Mouse (Mus musculus) heart, postnatal 0 days (tissue): Measurements from ENCODE around the gene Myl3. TPM values are rescaled to one million over a fixed set of nuclear protein-coding genes. Genes with fewer than 3 reads are reported as not detected.

Experiments
- ATAC-seq: fragments of 200-750 bp; cut with Nextera tagmentation; 2 replicates; pipeline ENCODE4 v1.8.0; 2017; ENCODE audit warnings: low read depth, moderate number of reproducible peaks, moderate library complexity; ENCODE audit not compliant: insufficient read depth
- DNase-seq: peaks from one replicate; pipeline ENCODE4 v3.0.0-alpha.2; 2016; ENCODE audit warnings: low spot score
- H3K27ac ChIP-seq: fragments of 300-500 bp; sonication (generic); 2 replicates; pipeline ENCODE4 v1.5.1; 2014; ENCODE audit warnings: low read depth, mild to moderate bottlenecking
- H3K27me3 ChIP-seq: fragments of 300-500 bp; sonication (generic); 2 replicates; pipeline ENCODE4 v1.6.1; 2014; ENCODE audit warnings: low read length, mixed read lengths; ENCODE audit not compliant: control insufficient read depth, insufficient read depth
- H3K36me3 ChIP-seq: fragments of 300-500 bp; sonication (generic); replicated peaks from 2 replicates; pipeline ENCODE4 v1.6.1; 2014; ENCODE audit warnings: low read length, mixed read lengths; ENCODE audit not compliant: control insufficient read depth, insufficient read depth
- H3K4me1 ChIP-seq: fragments of 300-500 bp; sonication (generic); 2 replicates; pipeline ENCODE4 v1.6.1; 2014; ENCODE audit warnings: antibody characterized with exemption; ENCODE audit not compliant: control insufficient read depth, insufficient read depth
- H3K4me2 ChIP-seq: fragments of 300-500 bp; sonication (generic); 2 replicates; pipeline ENCODE4 v1.6.1; 2014; ENCODE audit warnings: low read depth, mild to moderate bottlenecking, low read length, moderate library complexity
- H3K4me3 ChIP-seq: fragments of 300-500 bp; sonication (generic); 2 replicates; pipeline ENCODE4 v1.5.1; 2014; ENCODE audit warnings: low read depth, low read length
- H3K9ac ChIP-seq: fragments of 300-500 bp; sonication (generic); replicated peaks from 2 replicates; pipeline ENCODE4 v1.6.1; 2014; ENCODE audit warnings: low read depth, low read length, mixed read lengths
- H3K9me3 ChIP-seq: fragments of 300-500 bp; sonication (generic); replicated peaks from 2 replicates; pipeline ENCODE4 v1.6.1; 2016; ENCODE audit warnings: low read length; ENCODE audit not compliant: control insufficient read depth
- CTCF ChIP-seq: IDR thresholded peaks from 2 replicates; pipeline ENCODE4 v1.5.1; 2016; ENCODE audit warnings: antibody characterized with exemption, control low read depth, low read depth
- EP300 ChIP-seq: IDR thresholded peaks from 2 replicates; pipeline ENCODE4 v1.6.1; 2016; ENCODE audit warnings: antibody characterized with exemption, low read depth
- WGBS: fragments of 180-500 bp; shearing (Covaris S2); extraction: QIAGEN DNeasy Blood & Tissue Kit; methylation state at CpG from one replicate; pipeline ENCODE4 v1.1.7; 2014; 5-methylcytosine and 5-hydroxymethylcytosine counted together
- polyA plus RNA-seq: library from polyadenylated mRNA; unstranded; fragments of >200 nt; fragmentation: Nextera tagmentation; extraction: Ambion mirVana; gene quantifications from 2 replicates; pipeline ENCODE4 v1.2.1, GENCODE M21; 2015
- total RNA-seq: library from RNA; depleted of rRNA; stranded (reverse); fragments of >200 nt; gene quantifications from 2 replicates; pipeline ENCODE4 v1.2.3, GENCODE M21; 2014; ENCODE audit warnings: low replicate concordance; rRNA removed

Gene Myl3
- total and polyA plus RNA-seq, 2 experiments from 2014 or later, result 7,975 to 8,752 TPM

DNA sequence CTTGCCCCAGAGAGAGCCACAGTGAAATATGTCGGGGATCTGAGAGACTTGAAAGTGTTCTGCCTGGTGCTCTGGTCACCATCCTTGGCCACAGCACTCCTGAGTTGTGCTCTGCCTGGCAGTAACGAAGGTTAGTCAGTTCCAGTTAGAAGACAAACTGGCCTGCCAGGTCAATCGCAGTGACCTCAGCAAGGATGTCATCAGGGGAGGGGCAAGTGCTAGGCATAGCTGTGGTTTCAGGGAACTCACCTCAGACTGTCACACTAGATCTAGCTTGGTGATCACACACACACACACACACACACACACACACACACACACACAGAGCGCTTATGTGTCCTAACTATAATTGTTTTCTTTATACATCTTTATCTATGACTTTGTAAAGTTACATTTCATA lies 61.6 kb downstream of the Myl3 start:
- Histone ChIP-seq H3K4me1 (no peaks in the 10 kb centered on the region), H3K9ac (no peak overlapping the region), H3K36me3 (no peaks in the 10 kb centered on the region), H3K27ac (no peak overlapping the region), H3K4me3 (no peak overlapping the region), H3K27me3 (no peaks in the 10 kb centered on the region), H3K4me2 (no peak overlapping the region), H3K9me3 (no peaks in the 10 kb centered on the region)
- ATAC-seq (no peak), DNase-seq (no peak)
- TF ChIP-seq EP300 (no peak), CTCF (no peak)
- WGBS, result 66% methylated on average over 4 of the region's 4 CpGs

DNA sequence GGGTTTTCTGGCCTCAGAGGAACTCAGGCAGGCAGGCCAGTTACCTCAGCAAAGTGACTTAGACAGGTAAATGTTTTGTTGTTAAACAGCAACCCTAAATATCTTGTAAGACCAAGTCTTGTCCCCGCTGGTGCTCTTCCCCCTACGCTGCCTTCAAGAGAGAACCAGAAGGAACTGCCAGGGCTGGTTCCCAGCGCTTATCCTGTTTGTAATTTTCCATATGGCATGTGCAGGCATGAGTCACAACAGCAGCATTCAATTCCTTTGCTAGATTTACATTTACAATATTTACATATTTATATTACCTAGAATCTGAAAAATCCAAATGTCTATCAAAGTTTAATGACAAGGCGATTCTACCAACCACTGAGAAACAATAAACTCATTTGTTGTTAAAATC lies 68.4 kb downstream of the Myl3 start:
- H3K9ac ChIP-seq, result no peak overlapping the region
- H3K27ac ChIP-seq, result no peak overlapping the region
- no peak for TF ChIP-seq EP300
- TF ChIP-seq CTCF, result no peak
- H3K27me3 ChIP-seq, result no peaks in the 10 kb centered on the region
- WGBS, result 77% methylated on average over 4 of the region's 4 CpGs
- no peaks in the 10 kb centered on the region for H3K9me3 ChIP-seq
- H3K36me3 ChIP-seq, result no peaks in the 10 kb centered on the region
- no peaks in the 10 kb centered on the region for H3K4me1 ChIP-seq
- H3K4me3 ChIP-seq, result no peak overlapping the region
- ATAC-seq (no peak), DNase-seq (no peak)
- no peak overlapping the region for H3K4me2 ChIP-seq

DNA sequence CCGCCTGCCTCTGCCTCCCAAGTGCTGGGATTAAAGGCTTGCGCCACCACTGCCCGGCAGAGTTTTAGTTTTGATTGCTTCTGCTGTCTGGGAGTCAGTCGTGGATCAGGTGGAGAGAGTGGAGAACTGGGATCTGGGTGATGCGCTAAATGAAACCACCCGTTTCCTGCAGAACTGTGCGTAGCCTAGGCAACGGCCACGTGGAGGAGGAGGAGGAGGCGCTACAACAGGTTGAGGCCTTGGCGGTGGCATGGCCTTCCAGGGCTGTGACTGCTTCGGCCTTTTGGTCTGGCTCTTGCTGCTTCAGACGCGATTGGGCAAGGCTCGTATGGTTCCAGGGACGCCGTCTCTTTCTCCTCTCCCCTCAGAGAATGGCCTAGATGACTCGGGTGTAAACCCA lies 72.1 kb downstream of the Myl3 start, which contains the start of gene Prss44:
Prss44 (plus strand) TSS at position 206 of the 400 bp plus-strand sequence.
- 56% methylated on average over 18 of the region's 18 CpGs for WGBS
- TF ChIP-seq EP300 (no peak), CTCF (no peak)
- no peak for DNase-seq

More for the DNA sequence above, 72.1 kb downstream of the Myl3 start, which contains the start of gene Prss44:
- Histone ChIP-seq H3K4me2 (no peak within 1 kb of the TSS), H3K4me3 (no peak within 1 kb of the TSS), H3K9ac (no peak within 1 kb of the TSS), H3K27ac (no peak within 1 kb of the TSS), H3K4me1 (no peaks in the 10 kb centered on the region), H3K27me3 (no peaks in the 10 kb centered on the region), H3K9me3 (no peaks in the 10 kb centered on the region), H3K36me3 (no peaks in the 10 kb centered on the region)
- no peak for ATAC-seq

Other genes starting within 250 kb of the Myl3 start
- 27.5 and 33.2 TPM in 2 replicates for gene Setd2, start 209.3 kb upstream of the Myl3 start, total RNA-seq
- gene Setd2, start 209.3 kb upstream of the Myl3 start, polyA plus RNA-seq, result 12.7 and 13.0 TPM in 2 replicates
- 7.9 and 22.8 TPM in 2 replicates for gene Nradd, start 117.4 kb upstream of the Myl3 start, total RNA-seq
- 10.4 and 11.5 TPM in 2 replicates for gene Nradd, start 117.4 kb upstream of the Myl3 start, polyA plus RNA-seq
- 11.5 and 12.9 TPM in 2 replicates for gene Nbeal2, start 87.7 kb upstream of the Myl3 start, total RNA-seq
- 1.2 and 1.6 TPM in 2 replicates for gene Nbeal2, start 87.7 kb upstream of the Myl3 start, polyA plus RNA-seq
- gene Ccdc12, start 85.4 kb upstream of the Myl3 start, total RNA-seq, result 52.9 and 95.9 TPM in 2 replicates
- gene Ccdc12, start 85.4 kb upstream of the Myl3 start, polyA plus RNA-seq, result 134 and 143 TPM in 2 replicates
- gene Pth1r, start 5.3 kb downstream of the Myl3 start, total RNA-seq, result 34.2 and 41.8 TPM in 2 replicates
- 11.4 and 12.0 TPM in 2 replicates for gene Pth1r, start 5.3 kb downstream of the Myl3 start, polyA plus RNA-seq
- gene Prss42, start 56.3 kb downstream of the Myl3 start, total RNA-seq, result not detected in 2 replicates
- not detected in 2 replicates for gene Prss42, start 56.3 kb downstream of the Myl3 start, polyA plus RNA-seq
- gene Prss44, start 72.1 kb downstream of the Myl3 start, total RNA-seq, result not detected in 2 replicates
- not detected in 2 replicates for gene Prss44, start 72.1 kb downstream of the Myl3 start, polyA plus RNA-seq
- gene Prss43, start 84.8 kb downstream of the Myl3 start, total RNA-seq, result not detected in 2 replicates
- gene Prss43, start 84.8 kb downstream of the Myl3 start, polyA plus RNA-seq, result 0.04 TPM in 1 of 2 replicates, not detected in the other
- gene Prss45, start 92.7 kb downstream of the Myl3 start, total RNA-seq, result not detected in 2 replicates
- 0.15 TPM in 1 of 2 replicates, not detected in the other for gene Prss45, start 92.7 kb downstream of the Myl3 start, polyA plus RNA-seq
- gene Prss46, start 102.6 kb downstream of the Myl3 start, total RNA-seq, result not detected in 2 replicates
- gene Prss46, start 102.6 kb downstream of the Myl3 start, polyA plus RNA-seq, result not detected in 2 replicates
- gene Prss50, start 116.1 kb downstream of the Myl3 start, total RNA-seq, result not detected in 2 replicates
- 0.08 TPM in 1 of 2 replicates, not detected in the other for gene Prss50, start 116.1 kb downstream of the Myl3 start, polyA plus RNA-seq
- gene Als2cl, start 138.0 kb downstream of the Myl3 start, total RNA-seq, result 5.5 and 6.0 TPM in 2 replicates
- gene Als2cl, start 138.0 kb downstream of the Myl3 start, polyA plus RNA-seq, result 1.3 and 2.1 TPM in 2 replicates
- 2.1 TPM in 1 of 2 replicates, not detected in the other for gene Tmie, start 138.3 kb downstream of the Myl3 start, total RNA-seq
- 0.71 and 0.81 TPM in 2 replicates for gene Tmie, start 138.3 kb downstream of the Myl3 start, polyA plus RNA-seq
- not detected in 2 replicates for gene Fam240a, start 175.0 kb downstream of the Myl3 start, total RNA-seq
- not detected in 2 replicates for gene Fam240a, start 175.0 kb downstream of the Myl3 start, polyA plus RNA-seq
- gene Tdgf1, start 204.3 kb downstream of the Myl3 start, total RNA-seq, result not detected in 2 replicates
- not detected in 2 replicates for gene Tdgf1, start 204.3 kb downstream of the Myl3 start, polyA plus RNA-seq
- 7.1 and 11.4 TPM in 2 replicates for gene Lrrc2, start 209.7 kb downstream of the Myl3 start, total RNA-seq
- gene Lrrc2, start 209.7 kb downstream of the Myl3 start, polyA plus RNA-seq, result 14.6 and 21.0 TPM in 2 replicates
- 0.46 and 1.4 TPM in 2 replicates for gene Rtp3, start 248.7 kb downstream of the Myl3 start, total RNA-seq
- 0.21 and 0.26 TPM in 2 replicates for gene Rtp3, start 248.7 kb downstream of the Myl3 start, polyA plus RNA-seq